Mouse (Mus musculus): ENCODE data around the gene Gm7995. TPM values are rescaled to one million over a fixed set of nuclear protein-coding genes. Genes with fewer than 3 reads are reported as not detected.
"Not testable (repeated sequence)": the region's sequence is repeated elsewhere in the genome, so short reads cannot be mapped to it uniquely, and the experiment has no call there.

Gm7995 gene
- not detected in 2 replicates for polyA plus RNA-seq (2012; rRNA removed)

- DNase-seq (ENCODE audit: low read depth): not testable (repeated sequence)
Observed at GRCm38 (mm10) chr14:42309910-42310309, at the start of gene Gm7995. Gene Gm7995 (plus strand): TSS chr14:42310210.

- DNase-seq (ENCODE audit: low read depth): not testable (repeated sequence)
Observed at GRCm38 (mm10) chr14:42297258-42297657, 12.8 kb upstream of the Gm7995 start, which contains the start of gene Gm9611. Gene Gm9611 (minus strand): TSS chr14:42297358.

Other genes starting within 250 kb of the Gm7995 start
- gene Gm7951, start 192.8 kb upstream of the Gm7995 start, polyA plus RNA-seq (2012; rRNA removed): not detected in 2 replicates
- gene Gm17027, start 147.6 kb upstream of the Gm7995 start, polyA plus RNA-seq (2012; rRNA removed): not detected in 2 replicates
- not detected in 2 replicates for gene Gm3573, start 119.4 kb upstream of the Gm7995 start, polyA plus RNA-seq (2012; rRNA removed)
- not detected in 2 replicates for gene Gm17026, start 50.2 kb upstream of the Gm7995 start, polyA plus RNA-seq (2012; rRNA removed)
- not detected in 2 replicates for gene Gm9611, start 12.9 kb upstream of the Gm7995 start, polyA plus RNA-seq (2012; rRNA removed)
- not detected in 2 replicates for gene Gm8005, start 129.5 kb downstream of the Gm7995 start, polyA plus RNA-seq (2012; rRNA removed)
- not detected in 2 replicates for gene Gm8011, start 153.7 kb downstream of the Gm7995 start, polyA plus RNA-seq (2012; rRNA removed)
- gene Gm8020, start 192.1 kb downstream of the Gm7995 start, polyA plus RNA-seq (2012; rRNA removed): not detected in 2 replicates
- not detected in 2 replicates for gene Gm8024, start 214.1 kb downstream of the Gm7995 start, polyA plus RNA-seq (2012; rRNA removed)

Data from brain, embryonic 14.5 days (tissue).